Mouse (Mus musculus) embryonic facial prominence, embryonic 11.5 days (tissue): Measurements from ENCODE around the gene Ergic1. TPM values are rescaled to one million over a fixed set of nuclear protein-coding genes. Genes with fewer than 3 reads are reported as not detected.

Source experiments
- ATAC-seq: fragments of 200-750 bp; cut with Nextera tagmentation; replicated peaks from 2 replicates; pipeline ENCODE4 v1.8.0; 2017; ENCODE audit warnings: low read depth; ENCODE audit not compliant: insufficient number of reproducible peaks, low FRiP score, low TSS enrichment
- DNase-seq: peaks from one replicate; pipeline ENCODE4 v3.0.0-alpha.2; 2015; ENCODE audit warnings: low spot score
- H3K27ac ChIP-seq: fragments of 300-500 bp; sonication (generic); replicated peaks from 2 replicates; pipeline ENCODE4 v1.5.1; 2014; ENCODE audit warnings: mild to moderate bottlenecking, low read depth, low read length, control low read depth
- H3K27me3 ChIP-seq: fragments of 300-500 bp; sonication (generic); 2 replicates; pipeline ENCODE4 v1.6.1; 2014; ENCODE audit warnings: mild to moderate bottlenecking, low read length, moderate library complexity, mixed read lengths; ENCODE audit not compliant: control insufficient read depth, insufficient read depth
- H3K36me3 ChIP-seq: fragments of 300-500 bp; sonication (generic); replicated peaks from 2 replicates; pipeline ENCODE4 v1.6.1; 2014; ENCODE audit warnings: low read depth, mild to moderate bottlenecking, low read length, moderate library complexity, mixed read lengths; ENCODE audit not compliant: control insufficient read depth, insufficient read depth
- H3K4me1 ChIP-seq: fragments of 300-500 bp; sonication (generic); 2 replicates; pipeline ENCODE4 v1.6.1; 2014; ENCODE audit warnings: low read length, mixed read lengths; ENCODE audit not compliant: control insufficient read depth, insufficient read depth
- H3K4me2 ChIP-seq: fragments of 300-500 bp; sonication (generic); 2 replicates; pipeline ENCODE4 v1.6.1; 2014; ENCODE audit warnings: low read depth, mild to moderate bottlenecking, control low read depth, low read length, moderate library complexity
- H3K4me3 ChIP-seq: fragments of 300-500 bp; sonication (generic); 2 replicates; pipeline ENCODE4 v1.5.1; 2014; ENCODE audit warnings: low read depth, low read length, control low read depth
- H3K9ac ChIP-seq: fragments of 300-500 bp; sonication (generic); replicated peaks from 2 replicates; pipeline ENCODE4 v1.6.1; 2014; ENCODE audit warnings: mild to moderate bottlenecking, control low read depth, low read length
- H3K9me3 ChIP-seq: fragments of 300-500 bp; sonication (generic); replicated peaks from 2 replicates; pipeline ENCODE4 v1.6.1; 2016; ENCODE audit warnings: mild to moderate bottlenecking, low read length, inconsistent platforms, mixed read lengths; ENCODE audit not compliant: control insufficient read depth
- WGBS: fragments of 180-500 bp; shearing (Covaris S2); extraction: QIAGEN DNeasy Blood & Tissue Kit; methylation state at CpG from one replicate; pipeline ENCODE4 v1.1.7; 2014; 5-methylcytosine and 5-hydroxymethylcytosine counted together
- polyA plus RNA-seq: library from polyadenylated mRNA; unstranded; fragments of >200 nt; fragmentation: Nextera tagmentation; extraction: Ambion mirVana; gene quantifications from 2 replicates; pipeline ENCODE4 v1.2.1, GENCODE M21; 2014

The Ergic1 gene
- polyA plus RNA-seq, 1 experiment from 2014 or later: 138 TPM

- Histone ChIP-seq H3K9ac (no peak overlapping the region; the same call in 1 of the 2 replicates), H3K4me3 (no peak overlapping the region), H3K27me3 (no peaks in the 10 kb centered on the region), H3K36me3 (no peaks in the 10 kb centered on the region), H3K27ac (no peak overlapping the region), H3K4me2 (no peak overlapping the region), H3K4me1 (no peaks in the 10 kb centered on the region), H3K9me3 (no peaks in the 10 kb centered on the region)
- peak; percentile 4 for DNase-seq
- WGBS: 62% methylated on average over 8 of the region's 8 CpGs
- no peak for ATAC-seq
These were observed 127.8 kb downstream of the Ergic1 start for GRCm38 (mm10) chr17:26688795-26689735.

DNA sequence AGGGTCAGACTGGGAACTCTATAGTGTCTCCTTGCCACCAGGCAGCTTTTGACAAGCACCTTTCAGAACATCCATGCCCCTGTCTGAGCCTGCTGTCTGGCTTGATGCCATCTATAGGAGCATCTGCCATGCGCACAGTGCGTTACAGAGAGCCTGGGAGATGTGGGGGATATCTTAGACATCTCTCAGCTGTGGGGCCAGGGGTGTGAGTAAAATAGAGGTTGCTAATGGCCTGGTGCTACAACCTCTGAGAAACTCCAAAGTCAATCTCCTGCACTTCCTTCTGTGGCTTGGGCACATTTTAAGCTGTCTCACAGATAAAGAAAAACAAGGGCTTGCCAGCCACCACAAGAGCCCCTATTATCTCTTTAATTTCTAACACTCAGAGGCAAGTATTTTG lies 128.5 kb downstream of the Ergic1 start:
- Histone ChIP-seq H3K4me1 (no peaks in the 10 kb centered on the region), H3K36me3 (no peaks in the 10 kb centered on the region), H3K4me2 (no peak overlapping the region), H3K4me3 (no peak overlapping the region), H3K9me3 (no peaks in the 10 kb centered on the region), H3K27ac (no peak overlapping the region), H3K27me3 (no peaks in the 10 kb centered on the region), H3K9ac (no peak overlapping the region)
- DNase-seq: no peak
- ATAC-seq: no peak
- whole genome bisulfite sequencing: 92% methylated on average over 2 of the region's 2 CpGs

GRCm38 (mm10) chr17:26690236-26690635 lies 128.9 kb downstream of the Ergic1 start:
- H3K9ac ChIP-seq: no peak overlapping the region

GRCm38 (mm10) chr17:26691110-26691509 lies 129.8 kb downstream of the Ergic1 start:
- no peak overlapping the region for H3K27ac ChIP-seq
- 88% methylated on average over 7 of the region's 7 CpGs for WGBS

More at GRCm38 (mm10) chr17:26690236-26690635, 128.9 kb downstream of the Ergic1 start:
- DNase-seq (no peak), ATAC-seq (no peak)
- H3K4me1 ChIP-seq: no peaks in the 10 kb centered on the region
- WGBS: 73% methylated on average over 5 of the region's 5 CpGs
- no peak overlapping the region for H3K4me3 ChIP-seq
- no peaks in the 10 kb centered on the region for H3K36me3 ChIP-seq
- no peaks in the 10 kb centered on the region for H3K9me3 ChIP-seq
- H3K27ac ChIP-seq: no peak overlapping the region
- no peaks in the 10 kb centered on the region for H3K27me3 ChIP-seq
- H3K4me2 ChIP-seq: no peak overlapping the region

DNA sequence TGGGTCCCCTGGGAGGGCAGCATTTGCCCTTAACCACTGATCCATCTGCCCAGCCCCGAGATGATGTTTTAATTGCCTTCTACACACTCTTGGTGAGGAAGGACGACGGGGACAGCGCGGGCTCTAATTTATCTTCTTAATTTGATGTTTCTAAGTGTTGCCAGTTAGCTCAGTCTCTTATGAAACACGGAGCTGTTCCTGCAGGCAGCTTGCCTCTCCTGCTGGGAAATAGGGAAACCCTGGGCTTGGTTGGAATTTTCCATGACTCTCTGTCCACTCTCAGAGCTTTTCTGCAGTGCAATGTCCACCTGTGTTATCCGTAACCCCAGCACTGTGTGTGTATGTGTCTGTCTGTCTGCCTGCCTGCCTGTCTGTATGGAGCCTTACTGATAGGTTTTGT lies 132.1 kb downstream of the Ergic1 start:
- no peaks in the 10 kb centered on the region for H3K27me3 ChIP-seq
- WGBS: 88% methylated on average over 7 of the region's 7 CpGs
- H3K27ac ChIP-seq: no peak overlapping the region
- no peaks in the 10 kb centered on the region for H3K4me1 ChIP-seq
- H3K9me3 ChIP-seq: no peaks in the 10 kb centered on the region
- no peak overlapping the region for H3K4me3 ChIP-seq
- H3K9ac ChIP-seq: no peak overlapping the region
- no peak overlapping the region for H3K4me2 ChIP-seq
- no peaks in the 10 kb centered on the region for H3K36me3 ChIP-seq
- DNase-seq: no peak
- ATAC-seq: no peak

More at GRCm38 (mm10) chr17:26691110-26691509, 129.8 kb downstream of the Ergic1 start:
- DNase-seq (no peak), ATAC-seq (no peak)
- Histone ChIP-seq H3K27me3 (no peaks in the 10 kb centered on the region), H3K9me3 (no peaks in the 10 kb centered on the region), H3K4me1 (no peaks in the 10 kb centered on the region), H3K9ac (no peak overlapping the region), H3K4me2 (no peak overlapping the region), H3K4me3 (no peak overlapping the region), H3K36me3 (no peaks in the 10 kb centered on the region)

DNA sequence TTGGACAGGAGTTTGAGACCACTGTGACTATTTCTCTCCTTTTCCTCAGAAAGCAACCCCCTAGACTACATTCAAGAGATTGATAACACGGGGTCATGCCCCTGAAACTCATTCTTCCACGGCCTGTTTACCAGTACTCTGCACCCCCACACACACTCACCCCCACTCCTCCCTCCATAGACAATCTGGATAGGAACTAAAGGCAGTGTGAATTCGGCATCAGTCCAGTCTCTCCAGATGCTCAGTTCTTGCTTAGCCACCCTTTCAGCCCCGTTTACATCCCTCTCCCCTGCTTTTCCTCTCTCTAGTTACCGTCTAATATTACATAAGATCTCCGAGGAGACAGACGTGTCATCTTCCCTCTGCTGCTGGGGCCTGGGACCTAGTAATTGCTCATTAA lies 132.9 kb downstream of the Ergic1 start:
- no peak overlapping the region for H3K9ac ChIP-seq
- no peak for DNase-seq
- H3K36me3 ChIP-seq: no peaks in the 10 kb centered on the region
- no peaks in the 10 kb centered on the region for H3K9me3 ChIP-seq
- no peak overlapping the region for H3K27ac ChIP-seq
- no peaks in the 10 kb centered on the region for H3K4me1 ChIP-seq
- H3K4me3 ChIP-seq: no peak overlapping the region
- 77% methylated on average over 7 of the region's 7 CpGs for WGBS
- ATAC-seq: no peak
- no peaks in the 10 kb centered on the region for H3K27me3 ChIP-seq
- no peak overlapping the region for H3K4me2 ChIP-seq

- DNase-seq: no peak
- H3K4me3 ChIP-seq: no peak overlapping the region
- H3K36me3 ChIP-seq: no peaks in the 10 kb centered on the region
- no peaks in the 10 kb centered on the region for H3K9me3 ChIP-seq
- H3K4me1 ChIP-seq: no peaks in the 10 kb centered on the region
- H3K4me2 ChIP-seq: no peak overlapping the region
- ATAC-seq: no peak
- no peak overlapping the region for H3K9ac ChIP-seq
- WGBS: 95% methylated on average over 3 of the region's 3 CpGs
- no peak overlapping the region for H3K27ac ChIP-seq
- H3K27me3 ChIP-seq: no peaks in the 10 kb centered on the region
These were observed 133.9 kb downstream of the Ergic1 start for GRCm38 (mm10) chr17:26695193-26695592.

GRCm38 (mm10) chr17:26698846-26699245 lies 137.6 kb downstream of the Ergic1 start:
- Histone ChIP-seq H3K4me1 (no peaks in the 10 kb centered on the region), H3K27ac (no peak overlapping the region), H3K4me2 (no peak overlapping the region), H3K9ac (no peak overlapping the region), H3K9me3 (no peaks in the 10 kb centered on the region), H3K4me3 (no peak overlapping the region), H3K36me3 (no peaks in the 10 kb centered on the region), H3K27me3 (no peaks in the 10 kb centered on the region)
- 87% methylated on average over 5 of the region's 5 CpGs for WGBS
- DNase-seq: no peak
- no peak for ATAC-seq
